ENCODE assay signal across 30 mouse cellular contexts in the genomic region with DNA sequence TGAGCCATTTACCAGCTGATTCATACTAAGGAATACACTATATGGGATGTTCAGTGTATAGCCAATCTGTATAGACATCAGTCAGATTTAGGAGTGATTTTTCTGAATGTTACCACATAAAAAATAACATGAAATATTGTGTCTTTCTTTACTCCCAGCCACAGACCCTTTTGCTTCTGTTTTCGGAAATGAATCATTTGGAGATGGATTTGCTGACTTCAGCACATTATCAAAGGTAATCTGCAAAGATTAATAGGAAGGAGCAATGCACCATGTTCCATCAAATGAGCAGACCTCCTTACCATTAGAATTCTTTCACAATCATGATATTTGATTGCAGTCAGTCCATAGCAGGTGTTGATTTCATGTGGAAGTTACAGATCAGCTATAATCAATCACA. TPM values are rescaled to one million over a fixed set of nuclear protein-coding genes. Genes with fewer than 3 reads are reported as not detected.
"Had no signal": no experiment of that assay in that cellular context is flagged by ENCODE, and none has a peak within 500 bp of the region (broad histone marks: within the 10 kb centered on the region; RNA-seq: fewer than 3 reads in every experiment).

No protein-coding gene starts in this region.

- H3K4me2 ChIP-seq: limb, embryonic 12.5 days; limb, embryonic 13.5 days; limb, embryonic 15.5 days; liver, embryonic 11.5 days; liver, embryonic 12.5 days; liver, embryonic 13.5 days; liver, embryonic 15.5 days; lung, embryonic 14.5 days; lung, embryonic 15.5 days; midbrain, embryonic 11.5 days; midbrain, embryonic 12.5 days; midbrain, embryonic 13.5 days; midbrain, embryonic 15.5 days had no signal

- H3K9ac ChIP-seq: limb, embryonic 12.5 days; limb, embryonic 13.5 days; limb, embryonic 15.5 days; liver, embryonic 12.5 days; liver, embryonic 13.5 days; liver, embryonic 14.5 days; liver, embryonic 15.5 days; liver, postnatal 0 days; lung, embryonic 14.5 days; lung, embryonic 15.5 days; midbrain, embryonic 12.5 days; midbrain, embryonic 13.5 days; midbrain, embryonic 15.5 days had no signal

- DNase-seq: left cerebral cortex, postnatal 4 days; liver; liver, embryonic 13.5 days; liver, postnatal 0 days; lung, adult 18-20 months; lung, adult 2 months; lung, embryonic 14.5 days; lung, postnatal 10 days; lung, postnatal 14 days; lung, postnatal 36 days; lung, postnatal 4 days; midbrain, embryonic 14.5 days had no signal

- H3K27me3 ChIP-seq: limb, embryonic 12.5 days; limb, embryonic 13.5 days; limb, embryonic 15.5 days; liver, embryonic 12.5 days; liver, embryonic 13.5 days; liver, embryonic 15.5 days; lung, embryonic 15.5 days; megakaryocyte, embryonic 14.5 days; midbrain, embryonic 12.5 days; midbrain, embryonic 13.5 days; midbrain, embryonic 15.5 days had no signal

- H3K4me1 ChIP-seq: limb, embryonic 10.5 days; limb, embryonic 12.5 days; limb, embryonic 13.5 days; limb, embryonic 15.5 days; liver, embryonic 12.5 days; liver, embryonic 13.5 days; liver, embryonic 15.5 days; lung, embryonic 15.5 days; megakaryocyte, embryonic 14.5 days; midbrain, embryonic 12.5 days; midbrain, embryonic 13.5 days; midbrain, embryonic 15.5 days had no signal

- H3K27ac ChIP-seq: limb, embryonic 10.5 days; limb, embryonic 12.5 days; limb, embryonic 13.5 days; limb, embryonic 15.5 days; liver, embryonic 12.5 days; liver, embryonic 13.5 days; liver, embryonic 14.5 days; liver, embryonic 15.5 days; lung, embryonic 15.5 days; macrophage; midbrain, embryonic 10.5 days; midbrain, embryonic 12.5 days; midbrain, embryonic 13.5 days; midbrain, embryonic 15.5 days had no signal

- H3K9me3 ChIP-seq: limb, embryonic 10.5 days; limb, embryonic 12.5 days; limb, embryonic 13.5 days; limb, embryonic 15.5 days; liver, embryonic 12.5 days; liver, embryonic 13.5 days; liver, embryonic 15.5 days; lung, embryonic 15.5 days; megakaryocyte, embryonic 14.5 days; midbrain, embryonic 10.5 days; midbrain, embryonic 12.5 days; midbrain, embryonic 13.5 days; midbrain, embryonic 15.5 days had no signal

- H3K4me3 ChIP-seq: limb, embryonic 10.5 days; limb, embryonic 12.5 days; limb, embryonic 13.5 days; limb, embryonic 15.5 days; liver, embryonic 12.5 days; liver, embryonic 13.5 days; liver, embryonic 15.5 days; lung, embryonic 15.5 days; megakaryocyte, embryonic 14.5 days; midbrain, embryonic 10.5 days; midbrain, embryonic 12.5 days; midbrain, embryonic 13.5 days; midbrain, embryonic 15.5 days; myocyte had no signal

RNA-seq across cellular contexts. Expression of a gene that starts 28.3 kb away (rescaled TPM):
- total RNA-seq: monocyte, adult 5-6 weeks had no signal
